Mouse (Mus musculus) erythroblast, adult 5-6 weeks (primary cell): ENCODE results near the gene Sf3b6. TPM values are rescaled to one million over a fixed set of nuclear protein-coding genes. Genes with fewer than 3 reads are reported as not detected.
"Not testable (repeated sequence)": the region's sequence is repeated elsewhere in the genome, so short reads cannot be mapped to it uniquely, and the experiment has no call there.

ENCODE experiments used
- ATAC-seq: replicated peaks from 2 replicates; pipeline ENCODE4 v1.8.0; 2016; ENCODE audit warnings: moderate number of reproducible peaks, mild to moderate bottlenecking, moderate TSS enrichment, inconsistent platforms; ENCODE audit not compliant: poor library complexity, low FRiP score, severe bottlenecking
- total RNA-seq, 2 experiments: library from RNA; stranded (forward) in 1 of 2; stranded (reverse) in 1 of 2; fragments of 150-400 nt in 1 of 2; fragments of 200-764, 138-1000 nt in 1 of 2; gene quantifications; 2 replicates each; pipeline versions ENCODE4 v1.2.3 to v1.2.4; 2015 to 2017; ENCODE audit warnings: low replicate concordance in 2 of 2

Gene Sf3b6
- total RNA-seq (2015; ENCODE audit: low replicate concordance): 94.0 and 156 TPM in 2 replicates
- 52.9 and 65.2 TPM in 2 replicates for total RNA-seq (2017; ENCODE audit: low replicate concordance)

DNA sequence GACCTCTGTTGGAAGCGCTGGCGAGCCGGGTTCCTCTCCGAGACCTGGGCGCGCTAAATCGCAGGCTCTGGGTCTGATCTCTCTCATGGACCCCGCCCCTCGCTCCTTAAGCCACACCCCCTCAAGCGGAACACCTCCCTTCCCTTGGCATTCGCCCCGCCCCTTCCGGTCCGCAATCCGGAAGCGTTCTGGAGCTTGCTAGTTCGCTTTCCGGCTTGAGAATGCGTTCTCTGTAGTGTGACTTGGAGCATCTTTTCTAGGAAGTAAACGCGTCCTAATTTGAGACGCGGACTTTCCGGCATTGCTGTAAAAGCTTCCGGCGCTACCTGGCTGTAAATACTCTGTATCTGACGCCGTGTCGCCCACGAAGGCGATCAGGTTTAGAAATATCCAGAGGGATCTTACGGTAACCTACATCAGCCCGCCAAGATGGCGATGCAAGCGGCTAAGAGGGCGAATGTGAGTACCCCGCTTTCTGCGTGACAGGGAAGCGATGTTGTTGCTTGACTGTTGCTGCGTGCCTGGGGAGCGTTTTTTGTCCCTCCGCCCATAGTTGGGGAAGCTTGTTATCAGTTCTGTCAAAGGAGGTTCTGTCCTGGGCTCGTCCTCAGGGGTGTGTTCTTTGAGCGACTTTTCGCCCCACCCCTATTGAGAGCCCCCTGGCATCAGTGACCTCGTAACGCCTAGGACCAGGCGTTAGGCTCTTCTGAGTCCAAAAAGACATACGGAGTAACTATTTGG, at the start of gene Sf3b6:
TSS of gene Sf3b6 (plus strand) at position 184 of the 741 bp plus-strand sequence.
- peak; percentile 98 for ATAC-seq

- ATAC-seq: peak; percentile 97
Observed at GRCm38 (mm10) chr12:4768492-4769332, 48.6 kb upstream of the Sf3b6 start, which contains the start of the genes Pfn4 and Fam228b. TSS of gene Pfn4 (plus strand) at chr12:4769022. TSS of gene Fam228b (minus strand) at chr12:4769267.

- peak; percentile 42 for ATAC-seq
Observed at GRCm38 (mm10) chr12:4769333-4769723, 48.0 kb upstream of the Sf3b6 start.

GRCm38 (mm10) chr12:4774895-4775587, 42.3 kb upstream of the Sf3b6 start:
- ATAC-seq: peak; percentile 46; the same call in 1 of the 2 replicates

GRCm38 (mm10) chr12:4775588-4775949, 41.8 kb upstream of the Sf3b6 start:
- 0 out of 2 replicates have a peak, but pooled peaks have one; percentile 39 for ATAC-seq

GRCm38 (mm10) chr12:4777734-4778133, 39.6 kb upstream of the Sf3b6 start:
- no peak for ATAC-seq

GRCm38 (mm10) chr12:4780245-4780644, 37.1 kb upstream of the Sf3b6 start:
- no peak for ATAC-seq

DNA sequence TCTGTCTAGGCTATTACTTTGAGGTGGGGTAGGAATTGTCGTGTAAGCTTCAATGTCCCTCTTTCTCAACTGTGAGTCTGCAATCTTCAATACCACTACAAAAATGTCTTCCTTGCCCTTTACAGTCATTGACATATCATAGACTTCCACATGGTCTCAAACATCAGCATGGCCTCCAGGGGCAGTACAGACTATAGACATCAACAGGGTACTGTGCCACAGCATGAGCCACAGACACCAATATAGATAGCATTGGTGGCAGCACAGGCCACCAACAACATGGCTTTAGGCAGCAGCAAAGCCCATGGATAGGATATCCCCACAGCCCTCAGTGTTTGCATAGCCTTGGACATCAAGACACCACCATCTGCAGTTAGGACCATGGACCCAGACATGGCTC, 36.1 kb upstream of the Sf3b6 start:
- no peak for ATAC-seq

DNA sequence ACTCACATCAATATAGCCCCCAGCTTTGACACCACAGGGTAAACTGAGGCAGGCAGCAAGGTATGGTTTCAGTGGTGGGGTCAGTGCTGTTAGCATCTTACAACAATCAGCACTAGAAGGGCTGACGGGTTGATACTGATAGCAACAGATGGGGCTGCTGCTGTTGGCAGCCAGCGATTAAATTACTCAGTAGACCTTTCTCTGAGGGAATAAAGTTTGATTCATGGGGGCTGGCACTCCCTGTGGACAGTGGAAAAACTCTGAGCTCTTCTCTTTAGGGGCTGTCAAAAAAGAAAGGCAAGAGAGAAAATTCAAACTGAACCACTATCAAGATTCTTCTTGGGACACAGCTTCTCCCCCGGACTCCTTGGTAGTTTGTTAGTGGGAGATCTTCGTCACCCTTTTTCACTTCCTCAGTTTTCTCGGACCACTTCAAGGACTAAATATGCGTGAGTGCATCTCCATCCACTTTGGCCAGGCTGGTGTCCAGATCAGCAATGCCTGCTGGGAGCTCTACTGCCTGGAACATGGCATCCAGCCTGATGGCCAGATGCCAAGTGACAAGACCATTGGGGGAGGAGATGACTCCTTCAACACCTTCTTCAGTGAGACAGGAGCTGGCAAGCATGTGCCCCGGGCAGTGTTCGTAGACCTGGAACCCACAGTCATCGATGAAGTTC, 35.5 kb upstream of the Sf3b6 start:
- ATAC-seq: not testable (repeated sequence)

DNA sequence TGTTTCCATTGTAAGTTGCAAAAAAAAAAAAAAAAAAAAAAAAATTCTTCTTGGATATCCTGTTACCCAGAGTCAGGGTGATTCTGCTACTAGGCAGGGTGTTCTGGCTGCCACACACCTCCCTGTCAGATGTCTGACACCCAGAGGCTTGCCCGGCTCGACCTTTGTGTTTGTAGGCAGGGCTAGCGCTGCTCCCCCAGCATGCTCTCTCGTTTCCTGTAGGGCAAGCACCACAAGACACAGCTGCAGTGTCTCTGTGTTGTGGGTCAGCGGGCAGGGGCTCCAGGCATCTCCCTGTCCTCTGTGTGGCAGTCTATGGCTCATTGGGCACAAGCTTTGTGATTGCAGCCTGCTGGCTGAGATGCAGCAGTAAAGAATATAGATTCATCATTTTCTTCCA, 33.7 kb upstream of the Sf3b6 start:
- no peak for ATAC-seq

DNA sequence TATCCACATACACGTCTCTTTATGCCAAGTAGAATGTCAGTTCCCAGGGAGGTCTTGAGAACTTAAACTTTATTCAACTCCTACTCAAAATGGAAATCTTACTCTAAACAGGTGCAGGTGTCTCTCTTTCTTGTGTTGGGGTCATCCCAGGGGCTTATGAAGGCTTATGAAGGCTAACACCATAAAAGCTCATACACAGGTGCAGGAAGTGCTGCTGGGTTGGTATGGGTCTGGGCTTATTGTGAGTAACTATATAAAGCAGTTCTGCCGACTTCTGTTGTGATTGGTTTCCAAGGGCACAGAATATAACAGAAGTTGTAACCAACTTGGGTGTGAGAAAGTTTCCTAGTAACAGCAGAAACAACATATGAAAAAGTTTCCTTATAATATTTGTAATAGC, 32.9 kb upstream of the Sf3b6 start:
- ATAC-seq: no peak

DNA sequence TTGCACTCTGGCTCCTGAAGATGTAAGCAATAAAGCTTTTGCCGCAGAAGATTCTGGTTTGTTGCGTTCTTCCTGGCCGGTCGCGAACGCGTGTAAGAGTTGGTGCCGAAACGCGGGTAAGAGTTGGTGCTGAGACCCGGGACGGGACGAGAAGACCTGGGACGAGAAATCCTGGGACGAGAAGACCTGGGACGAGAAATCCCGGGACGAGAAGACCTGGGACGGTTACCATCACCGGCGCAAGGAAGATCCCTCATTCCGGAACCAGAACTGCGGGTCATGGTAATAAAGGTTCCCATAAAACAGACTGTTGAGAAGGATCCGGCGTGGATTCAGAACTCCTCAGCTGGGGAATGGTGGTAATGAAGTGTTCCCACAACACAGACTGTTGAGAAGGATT, 29.2 kb upstream of the Sf3b6 start:
- not testable (repeated sequence) for ATAC-seq

GRCm38 (mm10) chr12:4793718-4794117, 23.6 kb upstream of the Sf3b6 start:
- 0 out of 2 replicates have a peak, but pooled peaks have one; percentile 49 for ATAC-seq

DNA sequence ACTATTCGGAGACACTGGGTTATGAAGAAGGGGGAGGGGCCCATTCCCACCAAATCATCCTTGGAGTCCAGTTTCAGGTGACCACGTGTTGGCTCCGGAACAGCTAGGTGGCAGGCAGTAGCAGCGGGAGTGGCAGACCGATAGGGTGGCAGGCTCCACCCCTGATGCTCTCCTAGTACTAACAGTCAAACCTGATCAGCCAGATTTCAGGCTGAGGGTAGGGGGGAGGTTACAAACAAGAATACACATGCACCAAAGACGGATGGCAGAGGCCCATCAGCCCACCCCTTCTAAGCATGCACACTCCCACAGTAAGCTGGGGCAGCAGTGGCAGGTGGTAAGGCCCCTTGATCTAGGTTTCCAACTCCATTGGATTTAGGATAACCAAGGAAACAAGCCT, 19.9 kb upstream of the Sf3b6 start:
- ATAC-seq: not testable (repeated sequence)

DNA sequence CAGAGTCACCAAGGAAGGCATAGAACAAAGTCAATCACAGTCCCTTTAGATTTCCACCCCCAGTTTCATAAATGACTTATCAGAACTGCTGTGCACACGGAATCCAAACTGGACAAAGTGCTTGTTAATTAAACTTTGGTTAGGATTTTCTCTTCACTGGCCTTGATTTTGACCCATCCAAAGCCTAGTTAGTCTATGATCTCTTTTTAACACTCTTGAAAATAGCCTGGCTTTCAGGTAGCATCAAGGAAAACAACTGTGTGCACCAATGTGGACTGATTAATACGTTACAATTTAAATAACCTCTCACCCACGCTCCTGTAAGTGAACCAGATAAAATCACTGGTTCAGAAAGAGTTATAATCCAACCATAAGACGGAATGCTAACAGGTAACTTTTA, 6.3 kb upstream of the Sf3b6 start:
- ATAC-seq: no peak

GRCm38 (mm10) chr12:4811705-4812104, 5.6 kb upstream of the Sf3b6 start:
- ATAC-seq: no peak

DNA sequence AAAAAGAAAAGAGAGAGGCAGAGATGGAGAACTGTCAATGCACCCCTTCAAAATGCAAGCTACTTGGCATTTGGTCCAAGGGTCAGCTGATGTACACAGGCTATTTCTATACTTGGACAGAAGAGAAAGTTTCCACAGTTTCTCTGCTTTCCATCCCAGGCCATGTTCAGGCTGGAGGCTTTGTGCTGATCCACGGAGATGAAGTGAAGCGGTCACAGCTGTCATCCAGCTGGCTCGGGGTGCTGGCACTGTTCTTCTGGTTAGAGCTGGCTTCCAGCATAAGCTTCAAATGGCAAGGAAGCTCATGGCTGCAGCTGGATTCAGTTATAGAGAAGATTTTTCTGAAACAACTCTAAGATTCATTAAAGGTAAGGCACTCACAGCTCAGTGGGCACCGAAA, 3.7 kb upstream of the Sf3b6 start:
- no peak for ATAC-seq

- peak; percentile 16; the same call in 1 of the 2 replicates for ATAC-seq
Observed at GRCm38 (mm10) chr12:4816680-4817360, 524 bp upstream of the Sf3b6 start.

DNA sequence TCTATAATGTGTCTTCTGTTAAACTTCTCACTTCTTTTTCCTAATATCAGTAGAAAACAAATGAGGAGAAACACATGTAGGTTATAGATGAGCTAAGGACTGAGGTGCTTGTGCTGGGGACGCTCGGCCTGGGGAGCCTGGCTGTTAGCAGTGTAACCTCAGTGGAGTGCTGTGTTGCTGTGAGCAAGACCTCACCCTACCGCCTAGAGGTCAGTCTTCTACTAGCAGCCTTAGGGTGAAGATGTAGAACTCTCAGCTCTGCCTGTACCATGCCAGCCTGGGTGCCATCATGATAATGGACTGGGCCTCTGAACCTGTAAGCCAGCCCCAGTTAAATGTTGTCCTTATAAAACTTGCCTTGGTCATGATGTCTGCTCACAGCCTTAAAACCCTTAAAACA, 9.9 kb downstream of the Sf3b6 start:
- ATAC-seq: no peak
